Mouse (Mus musculus): Measurements from ENCODE around the gene Atp5l.
"Not testable (repeated sequence)": the region's sequence is repeated elsewhere in the genome, so short reads cannot be mapped to it uniquely, and the experiment has no call there.

Gene Atp5l

GRCm38 (mm10) chr9:44920374-44921122, at the start of gene Atp5l:
Atp5l (minus strand) TSS chr9:44920742.
- peak; percentile 17 for DNase-seq (ENCODE audit: low spot score)

DNA sequence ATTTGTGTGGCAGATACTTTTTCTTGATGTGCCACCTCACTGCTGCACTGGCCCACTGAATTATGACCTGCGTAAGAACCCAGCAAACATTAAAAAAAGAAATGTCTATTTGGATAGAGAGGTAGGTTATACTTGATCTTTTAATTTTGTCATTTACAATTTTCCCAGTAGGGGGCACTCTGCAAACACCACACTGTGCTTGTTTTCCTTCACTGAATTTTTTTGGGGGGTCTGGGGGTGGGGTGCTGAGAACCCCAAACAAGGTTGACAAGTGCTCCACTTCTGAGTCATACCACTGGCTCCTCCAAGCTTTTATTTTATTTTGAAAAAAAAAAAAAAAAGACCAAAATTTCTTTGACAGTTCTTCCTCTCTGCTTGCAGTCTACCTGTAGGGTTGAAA, 48.9 kb upstream of the Atp5l start:
- no peak for DNase-seq (ENCODE audit: low spot score)

GRCm38 (mm10) chr9:44967763-44968162, 47.2 kb upstream of the Atp5l start:
- DNase-seq (ENCODE audit: low spot score), result not testable (repeated sequence)

DNA sequence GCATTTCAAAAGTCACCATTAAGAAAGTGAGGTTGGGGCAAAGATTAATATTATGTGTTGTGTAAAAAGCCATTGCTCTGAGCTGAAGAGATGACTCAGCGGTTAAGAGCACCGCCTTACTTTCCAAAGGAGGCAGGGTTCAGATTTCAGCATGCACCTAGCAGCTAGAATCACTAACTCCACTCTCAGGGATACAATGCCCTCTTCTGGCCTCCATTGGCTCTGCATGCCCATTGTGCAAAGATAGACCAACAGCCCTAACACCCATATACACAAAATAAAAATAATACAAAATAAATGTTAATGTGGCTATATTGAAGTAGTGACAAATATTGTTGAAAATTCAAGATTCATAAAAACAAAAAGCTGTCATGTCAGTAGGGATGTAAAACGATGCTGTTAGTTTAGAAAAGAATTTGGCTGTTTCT, 46.3 kb upstream of the Atp5l start:
- DNase-seq (ENCODE audit: low spot score), result peak; percentile 31

GRCm38 (mm10) chr9:44965833-44966466, 45.4 kb upstream of the Atp5l start:
- no peak for DNase-seq (ENCODE audit: low spot score)

- DNase-seq (ENCODE audit: low spot score), result peak; percentile 99
Measured at GRCm38 (mm10) chr9:44965126-44965832, 44.7 kb upstream of the Atp5l start, which contains the start of gene Ube4a. Ube4a (minus strand) TSS chr9:44965600.

DNA sequence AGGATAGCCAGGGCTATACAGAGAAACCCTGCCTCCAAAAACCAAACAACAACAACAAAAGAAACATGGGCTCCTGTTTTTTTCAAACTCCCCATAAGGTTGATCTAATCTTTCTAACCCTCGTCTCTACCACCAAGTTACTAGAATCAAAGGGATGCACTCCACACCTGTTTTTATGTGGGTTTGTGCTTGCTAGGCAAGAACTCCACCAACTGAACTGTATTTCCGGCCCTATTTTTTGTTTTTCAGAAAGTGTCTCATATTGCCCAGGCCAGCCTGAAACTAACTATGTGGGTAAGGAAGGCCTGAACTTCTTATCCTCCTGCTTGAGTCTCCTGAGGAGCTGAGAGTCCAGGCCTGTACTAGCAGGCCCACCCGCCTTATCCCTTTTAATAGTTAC, 33.9 kb upstream of the Atp5l start:
- no peak for DNase-seq (ENCODE audit: low spot score)

GRCm38 (mm10) chr9:44947836-44948235, 27.3 kb upstream of the Atp5l start:
- DNase-seq (ENCODE audit: low spot score), result no peak

- DNase-seq (ENCODE audit: low spot score), result no peak
Measured at GRCm38 (mm10) chr9:44946185-44946695, 25.7 kb upstream of the Atp5l start.

DNA sequence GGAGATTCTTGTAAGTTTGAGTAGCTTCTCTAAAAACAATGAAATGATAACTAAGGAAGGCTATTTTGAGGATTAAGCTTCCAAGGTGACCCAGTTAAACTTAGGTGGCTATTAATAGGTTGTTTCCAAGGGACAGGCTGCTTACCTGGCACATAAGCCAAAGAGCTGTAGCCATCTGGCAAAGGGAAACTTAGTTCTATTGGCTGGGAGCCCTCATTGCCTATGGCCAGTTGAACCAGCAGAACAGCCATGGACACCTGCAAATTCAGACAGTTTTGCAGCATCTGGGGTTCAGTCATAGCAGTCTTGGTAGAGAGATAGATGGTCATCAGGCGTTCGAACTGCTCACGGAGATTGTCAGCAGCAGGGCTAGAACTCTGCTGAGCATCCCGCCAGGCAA, 21.9 kb upstream of the Atp5l start:
- DNase-seq (ENCODE audit: low spot score), result no peak

DNA sequence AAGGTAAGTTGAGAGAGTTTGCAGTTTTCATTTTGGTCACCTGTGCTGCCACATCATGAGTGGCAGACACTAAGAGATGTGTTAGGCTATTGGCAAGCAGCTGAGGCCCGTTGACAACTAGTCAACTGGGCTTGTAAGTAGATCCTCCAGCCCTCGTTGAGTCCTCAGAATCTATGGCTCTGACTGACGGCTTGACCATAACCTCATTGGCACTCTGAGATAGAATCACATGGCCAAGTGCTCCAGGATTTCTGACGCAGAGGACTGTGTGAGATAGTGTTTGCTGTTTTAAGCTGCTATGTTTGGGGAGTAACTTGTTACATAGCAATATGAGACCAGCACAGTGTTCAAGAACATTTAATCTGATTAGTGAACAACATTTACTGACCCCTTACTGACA, 21.2 kb upstream of the Atp5l start:
- no peak for DNase-seq (ENCODE audit: low spot score)

GRCm38 (mm10) chr9:44921543-44921942, 1.0 kb upstream of the Atp5l start:
- DNase-seq (ENCODE audit: low spot score), result no peak

DNA sequence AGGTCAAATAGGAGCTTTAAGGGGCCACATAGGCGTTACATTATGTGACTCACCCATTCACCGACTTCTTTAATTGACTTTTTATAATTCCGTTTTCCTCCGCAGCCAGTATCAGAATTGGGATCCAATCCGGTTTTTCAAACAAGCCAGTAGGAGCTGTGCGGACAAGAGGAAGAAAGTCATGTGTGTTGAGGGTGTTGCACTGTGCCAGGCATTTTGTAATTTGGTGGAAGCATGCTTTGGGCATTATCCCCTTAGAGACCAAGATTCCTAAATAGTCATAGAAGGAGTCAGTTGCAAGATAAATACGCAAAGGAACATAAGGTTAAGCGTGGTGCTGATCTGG, 554 bp upstream of the Atp5l start:
- DNase-seq (ENCODE audit: low spot score), result no peak

GRCm38 (mm10) chr9:44919606-44920005, 936 bp downstream of the Atp5l start:
- DNase-seq (ENCODE audit: low spot score), result no peak

GRCm38 (mm10) chr9:44916196-44916595, 4.3 kb downstream of the Atp5l start:
- no peak for DNase-seq (ENCODE audit: low spot score)

DNA sequence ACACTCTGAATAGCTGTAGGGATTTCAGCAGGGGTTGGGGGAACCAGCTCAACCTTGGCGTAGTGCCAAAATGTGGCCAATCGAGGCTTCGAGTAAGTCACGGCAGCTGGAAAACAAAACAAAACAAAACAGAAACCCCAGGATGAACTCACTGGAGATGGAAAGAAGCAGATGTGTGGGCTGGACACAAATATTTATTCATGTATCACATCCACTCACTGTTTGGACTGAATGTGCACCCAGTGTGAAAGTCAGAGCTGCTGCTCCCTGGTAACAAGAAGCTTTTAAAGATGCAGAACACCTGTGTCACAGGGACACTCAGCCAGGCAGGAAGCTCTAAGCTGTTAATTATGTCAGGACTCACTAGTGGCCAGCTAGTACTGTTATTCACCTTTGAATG, 5.8 kb downstream of the Atp5l start:
- no peak for DNase-seq (ENCODE audit: low spot score)

DNA sequence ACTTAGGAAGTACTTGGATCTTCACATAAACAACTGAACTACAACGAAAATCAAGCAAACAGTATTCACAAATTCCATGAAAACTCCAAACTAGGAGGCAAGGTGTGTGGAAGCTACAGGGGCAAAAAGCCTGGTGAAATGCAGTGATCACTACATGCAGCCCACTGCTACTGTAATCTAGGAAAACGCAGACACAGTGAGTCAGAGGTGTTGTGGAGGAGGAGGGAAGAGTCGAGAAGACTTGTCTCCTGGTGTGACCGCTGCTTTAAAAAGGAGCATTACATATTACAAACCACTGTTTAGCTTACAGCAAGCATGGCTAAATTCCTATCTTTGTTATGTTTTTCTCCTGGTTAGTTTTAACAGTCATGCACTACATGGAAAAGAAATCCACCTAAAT, 9.2 kb downstream of the Atp5l start:
- no peak for DNase-seq (ENCODE audit: low spot score)

- DNase-seq (ENCODE audit: low spot score), result no peak
Measured at GRCm38 (mm10) chr9:44905620-44906019, 14.9 kb downstream of the Atp5l start.

GRCm38 (mm10) chr9:44904964-44905363, 15.6 kb downstream of the Atp5l start:
- DNase-seq (ENCODE audit: low spot score), result no peak

- no peak for DNase-seq (ENCODE audit: low spot score)
Measured at GRCm38 (mm10) chr9:44903856-44904255, 16.7 kb downstream of the Atp5l start.

DNA sequence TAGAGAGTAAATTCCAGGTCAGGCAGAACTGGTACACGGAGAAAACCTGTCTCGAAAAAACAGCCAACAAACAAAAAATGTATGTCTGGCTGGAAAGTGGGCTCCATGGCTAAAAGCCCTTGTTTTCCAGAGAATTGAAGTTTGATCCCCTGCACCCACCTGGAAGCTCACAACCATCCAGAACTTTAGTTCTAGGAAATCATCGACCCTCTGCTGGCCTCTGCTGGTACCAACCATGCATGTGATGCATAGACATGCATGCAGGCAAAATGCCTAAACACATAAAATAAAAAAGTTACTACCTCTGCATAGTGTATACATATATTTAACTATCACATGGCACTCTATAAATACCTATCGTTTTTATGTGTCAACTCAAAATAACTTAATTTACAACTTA, 20.1 kb downstream of the Atp5l start:
- DNase-seq (ENCODE audit: low spot score), result no peak

- DNase-seq (ENCODE audit: low spot score), result no peak
Measured at GRCm38 (mm10) chr9:44899716-44900115, 20.8 kb downstream of the Atp5l start.

DNA sequence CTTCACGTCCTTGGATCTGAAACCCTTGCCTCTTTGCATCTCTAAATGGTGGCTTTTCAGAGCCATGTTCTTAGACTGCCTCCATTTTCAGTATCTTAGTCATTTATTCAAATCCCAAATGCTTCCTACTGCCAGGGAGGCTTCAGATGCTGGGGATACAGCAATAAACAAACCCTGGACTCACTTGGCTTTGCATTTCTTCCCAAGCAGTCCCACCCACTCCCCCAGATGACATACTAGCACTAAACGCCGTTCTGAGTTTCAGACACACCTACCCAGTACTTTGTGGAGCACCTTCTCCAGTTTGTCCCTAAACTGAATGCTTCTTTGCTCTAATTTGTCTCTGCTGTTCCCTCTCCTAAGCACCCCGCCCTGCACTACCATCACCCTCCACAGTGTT, 23.5 kb downstream of the Atp5l start:
- DNase-seq (ENCODE audit: low spot score), result no peak

Measured in urinary bladder, postnatal 10 days (tissue).